Mouse (Mus musculus) forebrain, embryonic 15.5 days (tissue): Measurements from ENCODE around the gene Ahsa2. TPM values are rescaled to one million over a fixed set of nuclear protein-coding genes. Genes with fewer than 3 reads are reported as not detected.
"Not testable (repeated sequence)": the region's sequence is repeated elsewhere in the genome, so short reads cannot be mapped to it uniquely, and the experiment has no call there.

Experiments
- ATAC-seq: fragments of 200-750 bp; cut with Nextera tagmentation; replicated peaks from 2 replicates; pipeline ENCODE4 v1.8.0; 2017; ENCODE audit warnings: mild to moderate bottlenecking, moderate TSS enrichment, moderate library complexity
- H3K27ac ChIP-seq: fragments of 300-500 bp; sonication (generic); replicated peaks from 2 replicates; pipeline ENCODE4 v1.5.1; 2015; ENCODE audit warnings: mild to moderate bottlenecking, inconsistent platforms
- H3K27me3 ChIP-seq: fragments of 300-500 bp; sonication (generic); 2 replicates; pipeline ENCODE4 v1.6.1; 2015; ENCODE audit warnings: inconsistent platforms
- H3K36me3 ChIP-seq: fragments of 300-500 bp; sonication (generic); 2 replicates; pipeline ENCODE4 v1.6.1; 2015; ENCODE audit warnings: mild to moderate bottlenecking, inconsistent platforms
- H3K4me1 ChIP-seq: fragments of 300-500 bp; sonication (generic); 2 replicates; pipeline ENCODE4 v1.6.1; 2015; ENCODE audit warnings: inconsistent platforms
- H3K4me2 ChIP-seq: fragments of 300-500 bp; sonication (generic); replicated peaks from 2 replicates; pipeline ENCODE4 v1.6.1; 2015; ENCODE audit warnings: mild to moderate bottlenecking, inconsistent platforms
- H3K4me3 ChIP-seq: fragments of 300-500 bp; sonication (generic); 2 replicates; pipeline ENCODE4 v1.5.1; 2015; ENCODE audit warnings: mild to moderate bottlenecking, inconsistent platforms
- H3K9ac ChIP-seq: fragments of 300-500 bp; sonication (generic); replicated peaks from 2 replicates; pipeline ENCODE4 v1.6.1; 2015; ENCODE audit warnings: mild to moderate bottlenecking, inconsistent platforms
- H3K9me3 ChIP-seq: fragments of 300-500 bp; sonication (generic); 2 replicates; pipeline ENCODE4 v1.6.1; 2016; ENCODE audit warnings: inconsistent platforms
- WGBS: fragments of 180-500 bp; shearing (Covaris S2); methylation state at CpG from one replicate; pipeline ENCODE4 v1.1.7; 2015; ENCODE audit warnings: mixed read lengths; 5-methylcytosine and 5-hydroxymethylcytosine counted together
- polyA plus RNA-seq: library from polyadenylated mRNA; unstranded; fragments of >200 nt; fragmentation: Nextera tagmentation; extraction: Ambion mirVana; gene quantifications from 2 replicates; pipeline ENCODE4 v1.2.1, GENCODE M21; 2015

The Ahsa2 gene
- polyA plus RNA-seq, result 144 and 155 TPM in 2 replicates

DNA sequence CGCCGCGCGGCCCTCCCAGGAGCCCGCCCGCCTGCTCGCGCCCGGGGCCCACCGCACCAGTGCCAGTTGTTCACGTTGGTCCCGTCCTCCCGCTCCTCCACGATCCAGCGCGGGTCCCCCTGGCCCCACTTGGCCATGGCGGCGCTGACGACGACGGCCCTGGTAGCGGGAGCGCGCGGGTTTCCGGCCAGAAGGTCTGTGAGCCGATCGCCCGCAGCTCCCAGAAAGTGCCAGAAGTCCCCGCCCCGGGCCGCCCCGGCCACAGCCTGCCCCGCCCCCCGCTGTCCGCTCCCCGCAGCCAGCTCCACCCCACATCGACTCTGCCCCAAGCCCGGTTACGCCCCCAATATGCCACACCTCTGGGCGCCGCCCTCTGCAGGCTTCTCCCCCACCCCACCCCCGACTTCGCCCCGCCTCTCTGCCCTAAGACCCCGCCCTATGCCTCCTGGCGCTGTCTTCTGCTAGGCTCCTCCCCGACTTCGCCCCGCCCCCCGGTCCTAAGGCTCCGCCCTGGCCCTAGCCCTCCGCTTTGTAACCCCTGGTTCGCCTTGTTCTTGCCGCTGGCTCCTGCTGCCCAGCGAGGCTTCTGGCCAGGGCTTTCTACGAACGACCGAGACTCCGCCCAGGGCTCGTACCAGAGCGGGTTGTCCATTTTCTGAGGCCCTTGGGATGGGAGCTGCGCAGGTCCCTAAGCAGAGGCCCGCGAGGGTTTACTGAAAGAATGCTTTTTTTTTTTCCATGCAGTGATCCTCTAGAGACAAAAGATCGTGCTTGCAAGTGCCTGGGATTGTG is at the start of gene Ahsa2:
Gene Ahsa2, minus strand, starts transcription at position 313 of the 792 bp plus-strand sequence.
- ATAC-seq, result peak; percentile 92
- H3K4me1 ChIP-seq, result peaks cover 26% of the 10 kb centered on the region
- peak within 1 kb of the TSS; percentile 72 for H3K4me3 ChIP-seq
- H3K27ac ChIP-seq, result peak within 1 kb of the TSS; percentile 95
- H3K9me3 ChIP-seq, result no peaks in the 10 kb centered on the region
- peak within 1 kb of the TSS; percentile 81 for H3K9ac ChIP-seq
- no peaks in the 10 kb centered on the region for H3K27me3 ChIP-seq
- peak within 1 kb of the TSS; percentile 90 for H3K4me2 ChIP-seq
- H3K36me3 ChIP-seq, result peaks cover 25% of the 10 kb centered on the region
- WGBS, result under 1% methylated on average over 65 of the region's 66 CpGs

GRCm38 (mm10) chr11:23537446-23537845 is 39.6 kb upstream of the Ahsa2 start:
- WGBS, result 88% methylated on average over 2 of the region's 2 CpGs
- H3K36me3 ChIP-seq, result no peaks in the 10 kb centered on the region
- no peak overlapping the region for H3K4me3 ChIP-seq
- H3K4me1 ChIP-seq, result no peaks in the 10 kb centered on the region
- H3K9ac ChIP-seq, result no peak overlapping the region
- H3K27me3 ChIP-seq, result no peaks in the 10 kb centered on the region
- no peak overlapping the region for H3K4me2 ChIP-seq
- H3K9me3 ChIP-seq, result no peaks in the 10 kb centered on the region
- ATAC-seq, result no peak
- H3K27ac ChIP-seq, result no peak overlapping the region

DNA sequence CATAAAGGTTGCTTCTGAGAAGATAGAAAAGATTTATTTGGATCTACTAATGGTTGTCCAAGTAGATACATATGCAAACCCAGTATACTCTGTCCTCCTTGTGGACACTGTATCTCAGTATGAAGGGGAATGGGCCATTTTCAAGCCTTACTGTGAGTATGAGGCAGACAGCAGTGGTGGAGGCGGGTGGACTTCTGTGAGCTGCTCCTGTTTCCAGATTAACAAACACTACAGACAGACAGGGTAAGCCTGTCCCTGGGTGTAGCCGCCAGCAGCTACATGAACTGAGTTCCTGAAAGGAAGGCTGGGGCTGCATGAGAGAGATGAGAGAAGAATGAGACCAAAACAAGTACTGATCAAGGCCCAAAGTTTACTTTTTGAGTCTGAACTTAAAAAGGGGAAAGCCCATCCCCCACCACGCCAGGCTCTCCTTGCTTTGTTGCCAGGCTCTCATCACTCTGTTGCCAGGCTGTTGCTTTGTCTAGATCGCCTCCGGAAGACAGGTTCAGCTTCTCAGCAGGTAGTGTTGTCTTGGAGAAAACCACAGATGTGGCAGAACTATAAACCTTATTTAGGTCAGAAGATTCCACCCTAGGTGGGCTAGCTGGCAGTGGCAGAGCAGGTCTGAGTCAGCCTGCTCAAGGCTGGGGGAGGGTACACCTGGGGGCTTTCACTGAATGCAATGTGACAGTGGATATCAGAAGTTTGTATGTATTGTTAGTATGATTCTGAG is 22.8 kb upstream of the Ahsa2 start, which contains the start of gene 1700093K21Rik:
Gene 1700093K21Rik, minus strand, starts transcription at position 683 of the 733 bp plus-strand sequence.
- Histone ChIP-seq H3K4me2 (no peak within 1 kb of the TSS), H3K9ac (no peak within 1 kb of the TSS)

DNA sequence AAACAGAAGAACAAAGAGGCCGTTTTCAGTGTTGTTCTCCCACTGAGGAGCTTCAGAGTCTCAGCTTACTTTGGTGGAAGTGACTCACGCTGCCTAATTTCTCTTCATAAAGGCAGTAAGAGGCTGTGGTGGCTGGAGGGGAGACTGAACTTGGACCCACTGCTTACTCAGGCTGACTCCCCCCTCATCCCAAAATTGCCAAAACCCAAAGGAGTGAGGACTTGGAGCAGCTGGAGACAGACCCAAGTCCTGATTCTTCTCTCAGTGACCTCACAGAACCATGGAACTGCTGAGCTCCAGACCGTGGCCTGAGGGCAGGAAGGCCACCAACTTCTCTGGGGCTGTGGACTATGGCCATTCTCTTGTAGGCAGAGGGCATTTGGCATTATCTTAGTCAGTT is 21.2 kb upstream of the Ahsa2 start:
- H3K9me3 ChIP-seq, result no peaks in the 10 kb centered on the region
- H3K27me3 ChIP-seq, result no peaks in the 10 kb centered on the region
- H3K36me3 ChIP-seq, result no peaks in the 10 kb centered on the region
- H3K4me2 ChIP-seq, result no peak overlapping the region
- no peak for ATAC-seq
- H3K4me3 ChIP-seq, result no peak overlapping the region
- H3K27ac ChIP-seq, result no peak overlapping the region
- no peak overlapping the region for H3K9ac ChIP-seq
- H3K4me1 ChIP-seq, result no peaks in the 10 kb centered on the region
- 67% methylated on average over 3 of the region's 3 CpGs for WGBS

More for the DNA sequence above, 22.8 kb upstream of the Ahsa2 start, which contains the start of gene 1700093K21Rik:
- no peaks in the 10 kb centered on the region for H3K4me1 ChIP-seq
- no peak within 1 kb of the TSS for H3K4me3 ChIP-seq
- H3K9me3 ChIP-seq, result no peaks in the 10 kb centered on the region
- no peaks in the 10 kb centered on the region for H3K27me3 ChIP-seq
- no peak within 1 kb of the TSS for H3K27ac ChIP-seq
- WGBS, result 39% methylated on average over 5 of the region's 5 CpGs
- H3K36me3 ChIP-seq, result no peaks in the 10 kb centered on the region
- ATAC-seq, result no peak

DNA sequence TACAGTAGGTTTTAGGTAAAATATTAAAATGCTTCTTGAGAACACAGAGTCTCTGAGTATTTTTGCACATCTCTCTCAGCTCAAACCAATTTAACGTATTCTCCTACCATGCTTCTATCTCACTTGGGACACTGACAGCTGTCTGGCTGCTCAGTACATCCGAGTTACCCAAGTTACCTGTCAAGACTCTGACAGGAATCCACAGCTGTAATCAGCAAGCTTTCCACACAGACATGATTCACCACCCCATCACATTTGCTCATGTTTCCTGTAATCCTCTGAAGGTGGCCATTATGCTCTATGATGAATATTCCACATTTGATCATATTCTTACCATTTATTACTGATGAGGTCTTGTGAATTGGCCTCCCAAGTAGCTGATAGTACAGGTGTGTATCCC is 17.5 kb upstream of the Ahsa2 start:
- Histone ChIP-seq H3K4me3 (no peak overlapping the region), H3K9ac (no peak overlapping the region), H3K4me2 (no peak overlapping the region), H3K9me3 (no peaks in the 10 kb centered on the region), H3K4me1 (no peaks in the 10 kb centered on the region), H3K27ac (no peak overlapping the region), H3K36me3 (no peaks in the 10 kb centered on the region), H3K27me3 (no peaks in the 10 kb centered on the region)
- no peak for ATAC-seq
- 79% methylated on average over 2 of the region's 2 CpGs for WGBS

- not testable (repeated sequence) for H3K4me3 ChIP-seq, H3K9ac ChIP-seq, H3K36me3 ChIP-seq, H3K4me1 ChIP-seq, ATAC-seq, H3K9me3 ChIP-seq, H3K27me3 ChIP-seq, H3K4me2 ChIP-seq, H3K27ac ChIP-seq
- WGBS, result 67% methylated on average over 4 of the region's 4 CpGs
These were observed 17.0 kb upstream of the Ahsa2 start for GRCm38 (mm10) chr11:23514785-23515184.

GRCm38 (mm10) chr11:23504801-23505200 is 7.0 kb upstream of the Ahsa2 start:
- not testable (repeated sequence) for H3K27me3 ChIP-seq, ATAC-seq, H3K27ac ChIP-seq, H3K4me2 ChIP-seq, H3K4me1 ChIP-seq, H3K9me3 ChIP-seq, H3K9ac ChIP-seq, H3K36me3 ChIP-seq, H3K4me3 ChIP-seq
- 82% methylated on average over 5 of the region's 5 CpGs for WGBS

DNA sequence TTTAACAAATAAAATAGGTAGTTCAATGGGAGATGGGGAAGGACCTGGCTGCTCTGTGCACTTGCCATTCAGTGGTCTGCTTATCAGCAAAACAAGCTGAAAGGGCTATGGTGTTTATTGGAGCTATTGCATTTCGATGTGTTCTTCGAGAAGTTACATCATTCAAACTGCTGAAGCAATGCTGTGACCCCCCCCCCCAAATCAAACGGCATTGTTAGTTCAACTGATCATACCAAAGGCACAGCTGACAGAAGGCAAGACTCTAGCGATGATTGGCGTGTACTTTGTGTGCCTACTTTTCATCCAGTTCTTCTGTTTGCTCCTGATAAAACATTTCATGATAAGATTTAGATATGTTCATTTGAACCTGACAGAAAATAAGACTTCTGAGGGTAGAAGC is 779 bp upstream of the Ahsa2 start:
- Histone ChIP-seq H3K27ac (peak overlapping the region; percentile 95), H3K9me3 (no peaks in the 10 kb centered on the region), H3K4me1 (peaks cover 26% of the 10 kb centered on the region), H3K4me2 (peak overlapping the region; percentile 90), H3K27me3 (no peaks in the 10 kb centered on the region), H3K36me3 (peaks cover 18% of the 10 kb centered on the region), H3K9ac (peak overlapping the region; percentile 71), H3K4me3 (peak overlapping the region; percentile 72)
- ATAC-seq, result peak; percentile 2; the same call in 1 of the 2 replicates
- WGBS, result 43% methylated on average over 5 of the region's 5 CpGs

- ATAC-seq, result peak; percentile 89
- 0% methylated on average over 22 of the region's 22 CpGs for WGBS
- Histone ChIP-seq H3K9me3 (no peaks in the 10 kb centered on the region), H3K4me2 (peak overlapping the region; percentile 90), H3K27me3 (no peaks in the 10 kb centered on the region), H3K36me3 (peaks cover 31% of the 10 kb centered on the region), H3K27ac (peak overlapping the region; percentile 95), H3K9ac (peak overlapping the region; percentile 81), H3K4me1 (peaks cover 26% of the 10 kb centered on the region), H3K4me3 (peak overlapping the region; percentile 72)
These were observed 504 bp downstream of the Ahsa2 start for GRCm38 (mm10) chr11:23497335-23497717.

- H3K4me3 ChIP-seq, result peak overlapping the region; percentile 72
- no peak for ATAC-seq
- H3K36me3 ChIP-seq, result peaks cover 37% of the 10 kb centered on the region
- peak overlapping the region; percentile 81 for H3K9ac ChIP-seq
- peaks cover 26% of the 10 kb centered on the region for H3K4me1 ChIP-seq
- no peaks in the 10 kb centered on the region for H3K27me3 ChIP-seq
- WGBS, result 35% methylated on average over 6 of the region's 6 CpGs
- H3K27ac ChIP-seq, result peak overlapping the region; percentile 95
- H3K4me2 ChIP-seq, result peak overlapping the region; percentile 90
- no peaks in the 10 kb centered on the region for H3K9me3 ChIP-seq
These were observed 1.2 kb downstream of the Ahsa2 start for GRCm38 (mm10) chr11:23496661-23497060.

GRCm38 (mm10) chr11:23495231-23495630 is 2.6 kb downstream of the Ahsa2 start:
- H3K27me3 ChIP-seq, result no peaks in the 10 kb centered on the region
- H3K9me3 ChIP-seq, result no peaks in the 10 kb centered on the region
- no peak for ATAC-seq
- no peak overlapping the region for H3K27ac ChIP-seq
- H3K4me3 ChIP-seq, result peak overlapping the region; percentile 72; the same call in 1 of the 2 replicates
- peaks cover 51% of the 10 kb centered on the region for H3K36me3 ChIP-seq
- peaks cover 26% of the 10 kb centered on the region for H3K4me1 ChIP-seq
- 92% methylated on average over 6 of the region's 6 CpGs for WGBS
- no peak overlapping the region for H3K9ac ChIP-seq
- peak overlapping the region; percentile 90 for H3K4me2 ChIP-seq

DNA sequence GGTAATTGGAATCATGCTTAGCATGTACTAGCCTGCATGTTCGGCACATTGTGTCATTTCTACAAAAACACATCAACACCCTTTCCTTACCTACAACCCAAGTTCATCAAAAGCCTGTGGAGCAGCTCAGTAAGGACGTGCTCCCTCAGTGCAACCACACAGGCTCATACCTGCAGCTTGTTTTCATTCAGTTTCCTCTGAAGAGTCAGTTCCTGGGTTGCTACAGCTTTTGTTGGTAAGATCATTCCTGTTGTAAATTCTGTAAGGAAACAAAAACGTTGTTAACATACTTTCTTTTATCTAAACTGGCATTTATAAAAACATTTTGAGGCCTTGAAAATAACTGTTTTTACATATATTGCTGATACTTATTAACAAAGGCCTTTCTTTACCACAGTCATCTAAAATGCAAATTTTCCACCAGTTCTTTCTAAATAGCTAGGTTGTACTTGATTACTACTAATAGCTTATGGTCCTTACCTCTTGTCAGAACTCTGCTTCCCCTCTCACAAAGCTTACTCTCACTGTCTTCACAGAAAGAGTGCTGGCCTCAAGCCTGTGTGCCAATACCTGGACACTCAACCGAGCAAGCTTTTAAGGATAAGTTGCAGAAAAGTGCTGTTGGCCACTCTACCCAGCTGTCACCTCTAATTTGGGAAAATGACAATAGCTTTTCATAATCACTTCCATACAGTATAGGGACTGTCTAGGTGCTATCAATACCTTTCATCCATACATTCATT is 5.6 kb downstream of the Ahsa2 start:
- ATAC-seq, result no peak
- no peak overlapping the region for H3K4me2 ChIP-seq
- no peak overlapping the region for H3K27ac ChIP-seq
- no peak overlapping the region for H3K4me3 ChIP-seq
- no peaks in the 10 kb centered on the region for H3K27me3 ChIP-seq
- WGBS, result 93% methylated on average over 4 of the region's 4 CpGs
- H3K9me3 ChIP-seq, result no peaks in the 10 kb centered on the region
- H3K9ac ChIP-seq, result no peak overlapping the region
- peaks cover 81% of the 10 kb centered on the region for H3K36me3 ChIP-seq
- peaks cover 26% of the 10 kb centered on the region for H3K4me1 ChIP-seq
